Comparison of ENCODE assay signal across 7 mouse cellular contexts in genomic region chr1:135132473-135132872, GRCm38 (mm10). TPM values are rescaled to one million over a fixed set of nuclear protein-coding genes. Genes with fewer than 3 reads are reported as not detected.
DNase-seq lines count a peak whose midpoint lies in the region; ATAC-seq and TF ChIP-seq lines count a peak whose summit lies in the region.

TSS of gene Ptpn7 (plus strand) at chr1:135132700.

- H3K4me2 ChIP-seq in intestine, embryonic 15.5 days (replicated peaks), result 0 out of 2 replicates have a peak within 1 kb of the TSS, but pooled peaks have one; percentile 3

- H3K36me3 ChIP-seq in intestine, embryonic 15.5 days, result no peaks in the 10 kb centered on the region
- no peaks in the 10 kb centered on the region for H3K36me3 ChIP-seq in small intestine, adult 2 months (ENCODE audit: control insufficient read depth, insufficient read depth, low read length)

- 38% methylated on average over 10 of the region's 10 CpGs for WGBS in intestine, embryonic 15.5 days
- WGBS in small intestine, adult 2 months, result 19% methylated on average over 10 of the region's 10 CpGs

- H3K9me3 ChIP-seq in intestine, embryonic 15.5 days, result no peaks in the 10 kb centered on the region

- peaks cover 2% of the 10 kb centered on the region; the same call in 1 of the 2 replicates for H3K4me1 ChIP-seq in embryonic fibroblast, embryonic 13.5 days (ENCODE audit: control insufficient read depth, insufficient read depth, low read length)
- 0 out of 2 replicates have a peak, but pooled peaks cover 14% of the 10 kb centered on the region for H3K4me1 ChIP-seq in intestine, embryonic 15.5 days (replicated peaks)
- H3K4me1 ChIP-seq in small intestine, adult 2 months (ENCODE audit: control insufficient read depth, insufficient read depth, insufficient read length, low read length), result peaks cover 9% of the 10 kb centered on the region; the same call in 1 of the 2 replicates

- peak; percentile 56; the same call in 1 of the 2 replicates for ATAC-seq in intestine, embryonic 15.5 days

- no peak within 1 kb of the TSS for H3K4me3 ChIP-seq in embryonic fibroblast, embryonic 13.5 days (ENCODE audit: insufficient read depth, low read length)
- no peak within 1 kb of the TSS for H3K4me3 ChIP-seq in intestine, embryonic 15.5 days (replicated peaks)
- H3K4me3 ChIP-seq in small intestine, adult 2 months (ENCODE audit: low read depth, low read length), result peak within 1 kb of the TSS; percentile 44

- TF ChIP-seq POLR2A in embryonic fibroblast, embryonic 13.5 days (IDR thresholded peaks at IDR 0.05; ENCODE audit: low read depth, low read length), result no peak
- TF ChIP-seq POLR2A in small intestine, adult 2 months (IDR thresholded peaks at IDR 0.05; ENCODE audit: low read depth, low read length), result no peak

- H3K9ac ChIP-seq in intestine, embryonic 15.5 days, result no peak within 1 kb of the TSS

- DNase-seq in urinary bladder, postnatal 14 days (ENCODE audit: low spot score), result peak; percentile 72
- DNase-seq in urinary bladder, postnatal 10 days (ENCODE audit: low spot score), result no peak
- DNase-seq in adrenal gland, postnatal 14 days, result peak; percentile 92
- peak; percentile 79 to 82 for DNase-seq in lung, adult 18-20 months

- peak; percentile 82; the same call in 1 of the 2 replicates for TF ChIP-seq CTCF in embryonic fibroblast, embryonic 13.5 days (IDR thresholded peaks at IDR 0.05; ENCODE audit: borderline replicate concordance, insufficient read depth, low read length)
- TF ChIP-seq CTCF in small intestine, adult 2 months (IDR thresholded peaks at IDR 0.05; ENCODE audit: extremely low read depth, insufficient read length, insufficient replicate concordance, low read depth, low read length), result peak; percentile 50; the same call in 1 of the 2 replicates

- peaks cover 9% of the 10 kb centered on the region; the same call in 1 of the 2 replicates for H3K27me3 ChIP-seq in intestine, embryonic 15.5 days (replicated peaks)
- H3K27me3 ChIP-seq in small intestine, adult 2 months (ENCODE audit: control insufficient read depth, insufficient read depth, low read length), result no peaks in the 10 kb centered on the region

- no peak within 1 kb of the TSS for H3K27ac ChIP-seq in embryonic fibroblast, embryonic 13.5 days (ENCODE audit: insufficient read depth, low read length)
- no peak within 1 kb of the TSS for H3K27ac ChIP-seq in intestine, embryonic 15.5 days
- peak within 1 kb of the TSS; percentile 75 for H3K27ac ChIP-seq in small intestine, adult 2 months (ENCODE audit: insufficient read depth, low read depth, low read length)

RNA-seq across cellular contexts. Expression of gene Ptpn7, which starts in this region (rescaled TPM):
- total RNA-seq in adrenal gland, postnatal 14 days (2021), result 1.1 and 3.9 TPM in 2 replicates
- 0.79 and 0.85 TPM in 2 replicates for polyA plus RNA-seq in embryonic fibroblast, embryonic 13.5 days (2011; ENCODE audit: insufficient read length, low read depth, missing spikeins)
- polyA plus RNA-seq in intestine, embryonic 15.5 days (2015; fragmentation: Nextera tagmentation; extraction: Ambion mirVana), result 2.0 TPM in 2 replicates
- 3.9 and 5.4 TPM in 2 replicates for polyA plus RNA-seq in small intestine, adult 2 months (2012; rRNA removed)
